Mouse (Mus musculus) G1E (cell line): ENCODE results near the gene Plp2.

Experiments
- CTCF ChIP-seq: IDR thresholded peaks from 2 replicates; pipeline ENCODE4 v1.5.1; 2012; ENCODE audit warnings: low read depth, low read length, inconsistent platforms, mixed read lengths
- GATA1 ChIP-seq: IDR thresholded peaks from 2 replicates; pipeline ENCODE4 v1.6.1; 2012; ENCODE audit warnings: borderline replicate concordance, low read length, inconsistent platforms, mixed read lengths
- GATA2 ChIP-seq: IDR thresholded peaks from 2 replicates; pipeline ENCODE4 v1.6.1; 2012; ENCODE audit warnings: low read depth, low read length, inconsistent platforms, borderline replicate concordance
- POLR2AphosphoS5 ChIP-seq: IDR thresholded peaks from 2 replicates; pipeline ENCODE4 v1.6.1; 2012; ENCODE audit warnings: low read depth, low read length, inconsistent platforms; ENCODE audit not compliant: insufficient replicate concordance

- TF ChIP-seq CTCF = no peak
- TF ChIP-seq GATA1 = no peak
- TF ChIP-seq GATA2 = no peak
- TF ChIP-seq POLR2AphosphoS5 = no peak
Measured at GRCm38 (mm10) chrX:7688321-7688720, 17.1 kb upstream of the Plp2 start.
